Mouse (Mus musculus) embryonic fibroblast, embryonic 13.5 days (primary cell): Measurements from ENCODE around the gene Mindy4b-ps. TPM values are rescaled to one million over a fixed set of nuclear protein-coding genes. Genes with fewer than 3 reads are reported as not detected.
"Not testable (repeated sequence)": the region's sequence is repeated elsewhere in the genome, so short reads cannot be mapped to it uniquely, and the experiment has no call there.

Experiments used
- H3K27ac ChIP-seq: 2 replicates; pipeline ENCODE4 v1.5.1; 2012; ENCODE audit warnings: low read length, control low read depth, inconsistent platforms; ENCODE audit not compliant: insufficient read depth
- H3K4me1 ChIP-seq: 2 replicates; pipeline ENCODE4 v1.6.1; 2011; ENCODE audit warnings: low read length; ENCODE audit not compliant: control insufficient read depth, insufficient read depth
- H3K4me3 ChIP-seq: 2 replicates; pipeline ENCODE4 v1.5.1; 2011; ENCODE audit warnings: mild to moderate bottlenecking, control low read depth, low read length; ENCODE audit not compliant: insufficient read depth
- CTCF ChIP-seq: IDR thresholded peaks from 2 replicates; pipeline ENCODE4 v1.5.1; 2011; ENCODE audit warnings: mild to moderate bottlenecking, control low read depth, low read length, moderate library complexity, borderline replicate concordance; ENCODE audit not compliant: insufficient read depth
- POLR2A ChIP-seq: IDR thresholded peaks from 2 replicates; pipeline ENCODE4 v1.6.1; 2011; ENCODE audit warnings: low read depth, mild to moderate bottlenecking, control low read depth, low read length, moderate library complexity
- polyA plus RNA-seq: library from polyadenylated mRNA; stranded (reverse); fragments of >200 nt; gene quantifications from 2 replicates; pipeline ENCODE4 v1.2.4, GENCODE M21; 2011; ENCODE audit warnings: low read depth; ENCODE audit not compliant: missing spikeins, insufficient read length

The Mindy4b-ps gene
- polyA plus RNA-seq: not detected in 2 replicates

GRCm38 (mm10) chr3:58822211-58822610 lies at the start of gene Mindy4b-ps:
Gene Mindy4b-ps (minus strand): TSS chr3:58822311.
- no peak for TF ChIP-seq CTCF
- TF ChIP-seq POLR2A: no peak
- H3K4me3 ChIP-seq: no peak within 1 kb of the TSS
- no peaks in the 10 kb centered on the region for H3K4me1 ChIP-seq
- H3K27ac ChIP-seq: no peak within 1 kb of the TSS

DNA sequence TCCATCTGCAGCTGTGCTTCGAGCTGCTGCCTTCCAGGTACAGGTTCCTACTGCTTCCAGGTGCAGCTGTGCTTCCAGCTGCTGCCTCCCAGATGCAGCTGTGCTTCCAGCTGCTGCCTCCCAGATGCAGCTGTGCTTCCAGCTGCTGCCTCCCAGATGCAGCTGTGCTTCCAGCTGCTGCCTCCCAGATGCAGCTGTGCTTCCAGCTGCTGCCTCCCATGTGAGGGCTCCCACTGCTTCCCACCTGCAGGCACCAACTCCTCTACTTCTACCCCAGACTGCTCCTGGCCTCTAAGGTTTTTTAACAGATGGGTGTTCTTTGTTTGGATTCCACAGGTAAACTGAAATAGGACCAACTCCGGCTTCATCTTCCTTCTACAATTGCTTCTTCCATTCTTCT lies 49.8 kb upstream of the Mindy4b-ps start:
- H3K4me1 ChIP-seq, H3K4me3 ChIP-seq, H3K27ac ChIP-seq: not testable (repeated sequence)

DNA sequence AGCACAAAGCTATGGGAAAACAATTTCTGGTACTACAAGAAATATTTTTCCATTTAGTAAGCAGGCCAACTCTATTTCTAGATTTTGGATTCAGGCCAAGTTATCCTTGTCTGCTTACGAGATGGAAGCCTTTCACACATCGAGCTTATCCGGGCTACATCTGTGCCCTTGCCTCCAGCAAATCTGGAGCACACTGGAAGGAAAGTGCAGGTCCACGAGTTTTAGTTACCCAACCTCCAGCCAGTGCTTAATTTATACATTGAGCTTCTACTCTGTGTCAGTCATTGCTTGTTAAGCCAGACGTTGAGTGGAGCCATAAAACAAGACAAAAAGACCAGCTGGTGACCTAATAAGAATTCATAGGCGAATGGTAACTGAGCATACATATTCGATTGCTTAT lies 43.6 kb upstream of the Mindy4b-ps start:
- H3K4me1 ChIP-seq: no peaks in the 10 kb centered on the region
- no peak for TF ChIP-seq POLR2A
- no peak for TF ChIP-seq CTCF
- H3K4me3 ChIP-seq: no peak overlapping the region
- no peak overlapping the region for H3K27ac ChIP-seq

GRCm38 (mm10) chr3:58862976-58863375 lies 40.9 kb upstream of the Mindy4b-ps start:
- no peak overlapping the region for H3K27ac ChIP-seq
- H3K4me1 ChIP-seq: no peaks in the 10 kb centered on the region
- H3K4me3 ChIP-seq: no peak overlapping the region
- no peak for TF ChIP-seq CTCF
- TF ChIP-seq POLR2A: no peak

DNA sequence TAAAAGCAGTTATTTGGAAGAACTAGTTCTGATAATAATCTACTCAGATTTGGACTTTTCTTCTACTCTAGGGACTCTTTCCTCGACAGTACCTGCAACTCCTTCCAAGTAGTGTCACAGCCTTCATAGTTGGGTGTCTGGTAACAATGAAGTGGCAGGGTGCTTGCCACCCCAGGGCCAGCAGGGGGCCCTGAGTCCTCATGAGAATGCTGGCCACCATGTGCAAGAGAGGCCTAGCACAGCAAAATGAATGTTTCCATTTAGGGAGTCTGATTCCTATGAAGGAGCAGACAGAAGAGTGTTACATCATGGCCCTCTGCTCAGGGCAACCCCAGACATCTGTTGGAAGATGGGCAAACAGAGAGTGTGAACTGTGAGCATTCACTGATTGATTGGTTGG lies 21.3 kb upstream of the Mindy4b-ps start:
- H3K4me3 ChIP-seq: no peak overlapping the region
- no peaks in the 10 kb centered on the region for H3K4me1 ChIP-seq
- H3K27ac ChIP-seq: no peak overlapping the region
- peak; percentile 50; the same call in 1 of the 2 replicates for TF ChIP-seq CTCF
- TF ChIP-seq POLR2A: no peak

- no peak for TF ChIP-seq POLR2A
- TF ChIP-seq CTCF: no peak
- Histone ChIP-seq H3K4me1 (0 out of 2 replicates have a peak, but pooled peaks cover 2% of the 10 kb centered on the region), H3K27ac (no peak overlapping the region), H3K4me3 (no peak overlapping the region)
Measured at GRCm38 (mm10) chr3:58833442-58834160, 11.5 kb upstream of the Mindy4b-ps start.

- no peak for TF ChIP-seq POLR2A
- TF ChIP-seq CTCF: no peak
- Histone ChIP-seq H3K4me3 (no peak overlapping the region), H3K27ac (no peak overlapping the region), H3K4me1 (0 out of 2 replicates have a peak, but pooled peaks cover 2% of the 10 kb centered on the region)
Measured at GRCm38 (mm10) chr3:58832888-58833287, 10.8 kb upstream of the Mindy4b-ps start.

DNA sequence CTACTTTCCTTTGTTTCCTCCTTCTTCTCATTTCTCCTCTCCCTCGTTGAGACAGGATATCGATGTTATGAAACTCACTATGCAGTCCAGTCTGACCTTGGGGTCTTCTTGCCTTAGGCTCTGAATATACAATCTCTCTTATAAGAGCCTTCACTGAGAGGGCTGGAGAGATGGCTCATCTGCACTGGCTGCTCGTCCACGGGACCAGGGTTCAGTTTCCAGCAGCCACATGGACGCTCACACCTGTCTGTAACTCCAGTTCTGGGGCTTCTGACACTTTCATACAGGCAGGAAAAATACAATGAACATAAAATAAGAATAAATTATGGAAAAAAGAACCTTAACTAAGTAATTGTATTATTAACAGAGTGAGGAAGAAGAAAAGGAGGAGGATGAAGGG lies 9.5 kb upstream of the Mindy4b-ps start:
- no peak for TF ChIP-seq POLR2A
- no peak for TF ChIP-seq CTCF
- Histone ChIP-seq H3K4me3 (no peak overlapping the region), H3K27ac (no peak overlapping the region), H3K4me1 (0 out of 2 replicates have a peak, but pooled peaks cover 2% of the 10 kb centered on the region)

GRCm38 (mm10) chr3:58829926-58830325 lies 7.8 kb upstream of the Mindy4b-ps start:
- Histone ChIP-seq H3K4me1 (0 out of 2 replicates have a peak, but pooled peaks cover 2% of the 10 kb centered on the region), H3K27ac (no peak overlapping the region), H3K4me3 (no peak overlapping the region)
- TF ChIP-seq POLR2A: no peak
- TF ChIP-seq CTCF: no peak

- Histone ChIP-seq H3K4me3 (no peak overlapping the region), H3K4me1 (0 out of 2 replicates have a peak, but pooled peaks cover 2% of the 10 kb centered on the region), H3K27ac (no peak overlapping the region)
- TF ChIP-seq POLR2A (no peak), CTCF (no peak)
Measured at GRCm38 (mm10) chr3:58828366-58829153, 6.4 kb upstream of the Mindy4b-ps start.
